Mouse (Mus musculus): ENCODE measurements around the gene Stx18.

- TF ChIP-seq POLR2A (IDR thresholded peaks at IDR 0.05; ENCODE audit: low read depth, low read length) (no peak), CTCF (IDR thresholded peaks at IDR 0.05; ENCODE audit: extremely low read depth, insufficient read length, insufficient replicate concordance, low read depth, low read length) (no peak)
These were observed 130.0 kb downstream of the Stx18 start for GRCm38 (mm10) chr5:38168497-38168896.
